Mouse (Mus musculus): ENCODE data around the gene Slc2a1. TPM values are rescaled to one million over a fixed set of nuclear protein-coding genes. Genes with fewer than 3 reads are reported as not detected.

The Slc2a1 gene
- polyA plus RNA-seq, 1 experiment from 2014 or later = 88.3 TPM

GRCm38 (mm10) chr4:119072941-119073451 lies 35.5 kb upstream of the Slc2a1 start:
- peak overlapping the region; percentile 43 for H3K9ac ChIP-seq (replicated peaks; ENCODE audit: low read depth, low read length)
- WGBS = 3% methylated on average over 28 of the region's 28 CpGs
- peaks cover 6% of the 10 kb centered on the region; the same call in 1 of the 2 replicates for H3K27me3 ChIP-seq (replicated peaks; ENCODE audit: control insufficient read depth, insufficient read depth, low read length)
- H3K27ac ChIP-seq (ENCODE audit: low read length) = no peak overlapping the region
- H3K4me2 ChIP-seq (ENCODE audit: low read length) = peak overlapping the region; percentile 50
- ATAC-seq = peak; percentile 59
- no peaks in the 10 kb centered on the region for H3K36me3 ChIP-seq (ENCODE audit: control insufficient read depth, insufficient read depth)
- peak overlapping the region; percentile 30 for H3K4me3 ChIP-seq (replicated peaks; ENCODE audit: low read length)
- H3K9me3 ChIP-seq (ENCODE audit: control insufficient read depth, low read length) = no peaks in the 10 kb centered on the region
- peaks cover 18% of the 10 kb centered on the region for H3K4me1 ChIP-seq (replicated peaks; ENCODE audit: control insufficient read depth, insufficient read depth, low read length)

DNA sequence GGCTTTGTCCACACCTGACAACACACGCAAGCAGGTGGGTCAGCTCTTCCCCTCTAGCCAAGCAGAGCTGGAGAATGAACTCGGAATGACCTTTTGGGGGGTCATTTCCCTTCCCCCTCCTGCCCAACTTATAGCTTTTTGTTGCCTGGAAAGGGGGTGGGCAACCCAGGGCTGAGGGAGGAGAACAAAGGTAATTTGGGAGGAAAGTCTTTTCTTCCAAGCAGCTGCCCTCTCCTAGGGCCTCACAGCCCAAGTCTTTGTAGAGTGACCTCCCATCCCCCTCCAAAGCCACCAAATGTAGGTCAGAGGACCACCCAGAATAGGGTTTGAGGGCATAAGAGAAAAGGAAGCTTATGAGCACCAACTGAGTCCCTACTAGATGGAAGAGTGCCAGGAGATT lies 34.9 kb upstream of the Slc2a1 start:
- no peak for ATAC-seq
- H3K27me3 ChIP-seq (replicated peaks; ENCODE audit: control insufficient read depth, insufficient read depth, low read length) = peaks cover 6% of the 10 kb centered on the region; the same call in 1 of the 2 replicates

DNA sequence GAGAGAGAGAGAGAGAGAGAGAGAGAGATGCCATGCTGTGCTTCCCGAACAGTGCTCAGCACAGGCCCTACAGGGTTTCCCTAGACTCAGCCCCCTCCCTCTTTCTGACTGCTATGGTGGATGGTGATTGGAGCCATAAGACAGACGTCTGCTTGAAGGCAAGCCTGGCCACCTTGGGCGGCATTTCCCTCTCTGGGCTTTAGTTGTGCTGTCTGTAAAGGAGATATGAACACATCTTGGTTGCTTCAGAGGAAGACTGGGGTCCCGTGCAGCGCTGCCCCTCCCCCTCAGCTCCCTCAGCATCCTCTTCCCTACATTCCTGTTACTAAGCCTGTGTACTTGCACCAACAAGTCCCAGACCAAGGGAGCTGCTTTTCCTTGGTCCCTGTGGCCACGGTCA lies 33.9 kb upstream of the Slc2a1 start:
- no peak for ATAC-seq

More for the DNA sequence above, 34.9 kb upstream of the Slc2a1 start:
- Histone ChIP-seq H3K9ac (replicated peaks; ENCODE audit: low read depth, low read length) (no peak overlapping the region), H3K9me3 (ENCODE audit: control insufficient read depth, low read length) (no peaks in the 10 kb centered on the region), H3K27ac (ENCODE audit: low read length) (no peak overlapping the region), H3K4me3 (replicated peaks; ENCODE audit: low read length) (no peak overlapping the region), H3K4me1 (replicated peaks; ENCODE audit: control insufficient read depth, insufficient read depth, low read length) (peaks cover 18% of the 10 kb centered on the region), H3K4me2 (ENCODE audit: low read length) (no peak overlapping the region), H3K36me3 (ENCODE audit: control insufficient read depth, insufficient read depth) (no peaks in the 10 kb centered on the region)
- 29% methylated on average over 2 of the region's 2 CpGs for WGBS

DNA sequence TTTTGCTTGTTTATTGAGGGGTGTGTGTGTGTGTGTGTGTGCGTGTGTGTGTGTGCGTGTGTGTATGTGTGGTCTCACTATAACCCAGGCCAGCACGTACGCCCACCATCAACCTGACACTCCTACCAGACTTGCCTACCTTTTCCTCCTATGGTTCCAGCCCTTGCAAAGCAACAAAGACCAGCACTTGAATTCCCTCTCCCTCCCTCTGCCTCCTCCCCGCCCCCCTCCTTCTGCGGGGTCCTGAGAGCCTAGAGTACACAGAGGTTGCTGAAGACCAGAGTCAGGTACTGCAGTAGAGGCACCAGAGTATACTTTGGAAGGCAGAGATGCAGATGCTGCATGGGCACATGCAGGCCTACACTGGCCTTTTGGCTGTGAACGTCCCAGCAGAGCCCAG lies 33.2 kb upstream of the Slc2a1 start:
- no peaks in the 10 kb centered on the region for H3K36me3 ChIP-seq (ENCODE audit: control insufficient read depth, insufficient read depth)
- no peak for ATAC-seq
- no peak overlapping the region for H3K4me3 ChIP-seq (replicated peaks; ENCODE audit: low read length)
- no peak overlapping the region for H3K9ac ChIP-seq (replicated peaks; ENCODE audit: low read depth, low read length)
- H3K4me2 ChIP-seq (ENCODE audit: low read length) = no peak overlapping the region
- no peak overlapping the region for H3K27ac ChIP-seq (ENCODE audit: low read length)
- peaks cover 18% of the 10 kb centered on the region for H3K4me1 ChIP-seq (replicated peaks; ENCODE audit: control insufficient read depth, insufficient read depth, low read length)
- WGBS = 45% methylated on average over 7 of the region's 7 CpGs
- H3K27me3 ChIP-seq (replicated peaks; ENCODE audit: control insufficient read depth, insufficient read depth, low read length) = peaks cover 6% of the 10 kb centered on the region; the same call in 1 of the 2 replicates
- no peaks in the 10 kb centered on the region for H3K9me3 ChIP-seq (ENCODE audit: control insufficient read depth, low read length)

More for the DNA sequence above, 33.9 kb upstream of the Slc2a1 start:
- H3K4me3 ChIP-seq (replicated peaks; ENCODE audit: low read length) = no peak overlapping the region
- no peaks in the 10 kb centered on the region for H3K9me3 ChIP-seq (ENCODE audit: control insufficient read depth, low read length)
- H3K4me2 ChIP-seq (ENCODE audit: low read length) = no peak overlapping the region
- peaks cover 18% of the 10 kb centered on the region for H3K4me1 ChIP-seq (replicated peaks; ENCODE audit: control insufficient read depth, insufficient read depth, low read length)
- no peak overlapping the region for H3K9ac ChIP-seq (replicated peaks; ENCODE audit: low read depth, low read length)
- no peak overlapping the region for H3K27ac ChIP-seq (ENCODE audit: low read length)
- no peaks in the 10 kb centered on the region for H3K36me3 ChIP-seq (ENCODE audit: control insufficient read depth, insufficient read depth)
- H3K27me3 ChIP-seq (replicated peaks; ENCODE audit: control insufficient read depth, insufficient read depth, low read length) = peaks cover 6% of the 10 kb centered on the region; the same call in 1 of the 2 replicates
- 13% methylated on average over 6 of the region's 6 CpGs for WGBS

GRCm38 (mm10) chr4:119076336-119076735 lies 32.2 kb upstream of the Slc2a1 start:
- H3K27me3 ChIP-seq (replicated peaks; ENCODE audit: control insufficient read depth, insufficient read depth, low read length) = peaks cover 6% of the 10 kb centered on the region; the same call in 1 of the 2 replicates
- no peaks in the 10 kb centered on the region for H3K9me3 ChIP-seq (ENCODE audit: control insufficient read depth, low read length)
- no peak overlapping the region for H3K4me2 ChIP-seq (ENCODE audit: low read length)
- H3K9ac ChIP-seq (replicated peaks; ENCODE audit: low read depth, low read length) = no peak overlapping the region
- no peak overlapping the region for H3K4me3 ChIP-seq (replicated peaks; ENCODE audit: low read length)
- WGBS = 84% methylated on average over 11 of the region's 11 CpGs
- ATAC-seq = no peak
- H3K36me3 ChIP-seq (ENCODE audit: control insufficient read depth, insufficient read depth) = no peaks in the 10 kb centered on the region
- no peak overlapping the region for H3K27ac ChIP-seq (ENCODE audit: low read length)
- peaks cover 13% of the 10 kb centered on the region for H3K4me1 ChIP-seq (replicated peaks; ENCODE audit: control insufficient read depth, insufficient read depth, low read length)

- peaks cover 8% of the 10 kb centered on the region for H3K4me1 ChIP-seq (replicated peaks; ENCODE audit: control insufficient read depth, insufficient read depth, low read length)
- H3K9me3 ChIP-seq (ENCODE audit: control insufficient read depth, low read length) = no peaks in the 10 kb centered on the region
- H3K27ac ChIP-seq (ENCODE audit: low read length) = no peak overlapping the region
- no peaks in the 10 kb centered on the region for H3K36me3 ChIP-seq (ENCODE audit: control insufficient read depth, insufficient read depth)
- no peak overlapping the region for H3K9ac ChIP-seq (replicated peaks; ENCODE audit: low read depth, low read length)
- peak; percentile 50; the same call in 1 of the 2 replicates for ATAC-seq
- H3K4me2 ChIP-seq (ENCODE audit: low read length) = no peak overlapping the region
- 45% methylated on average over 13 of the region's 13 CpGs for WGBS
- no peak overlapping the region for H3K4me3 ChIP-seq (replicated peaks; ENCODE audit: low read length)
- peaks cover 4% of the 10 kb centered on the region; the same call in 1 of the 2 replicates for H3K27me3 ChIP-seq (replicated peaks; ENCODE audit: control insufficient read depth, insufficient read depth, low read length)
These were observed 31.3 kb upstream of the Slc2a1 start for GRCm38 (mm10) chr4:119077084-119077682.

- no peak for ATAC-seq
- H3K4me2 ChIP-seq (ENCODE audit: low read length) = no peak overlapping the region
- no peaks in the 10 kb centered on the region for H3K27me3 ChIP-seq (replicated peaks; ENCODE audit: control insufficient read depth, insufficient read depth, low read length)
- no peaks in the 10 kb centered on the region for H3K36me3 ChIP-seq (ENCODE audit: control insufficient read depth, insufficient read depth)
- peaks cover 5% of the 10 kb centered on the region for H3K4me1 ChIP-seq (replicated peaks; ENCODE audit: control insufficient read depth, insufficient read depth, low read length)
- H3K9me3 ChIP-seq (ENCODE audit: control insufficient read depth, low read length) = no peaks in the 10 kb centered on the region
- WGBS = 91% methylated on average over 6 of the region's 6 CpGs
- H3K9ac ChIP-seq (replicated peaks; ENCODE audit: low read depth, low read length) = no peak overlapping the region
- no peak overlapping the region for H3K4me3 ChIP-seq (replicated peaks; ENCODE audit: low read length)
- no peak overlapping the region for H3K27ac ChIP-seq (ENCODE audit: low read length)
These were observed 28.6 kb upstream of the Slc2a1 start for GRCm38 (mm10) chr4:119079928-119080327.

- ATAC-seq = peak; percentile 59; the same call in 1 of the 2 replicates
- Histone ChIP-seq H3K27me3 (replicated peaks; ENCODE audit: control insufficient read depth, insufficient read depth, low read length) (no peaks in the 10 kb centered on the region), H3K4me2 (ENCODE audit: low read length) (no peak overlapping the region), H3K4me1 (replicated peaks; ENCODE audit: control insufficient read depth, insufficient read depth, low read length) (peaks cover 3% of the 10 kb centered on the region), H3K9ac (replicated peaks; ENCODE audit: low read depth, low read length) (no peak overlapping the region), H3K4me3 (replicated peaks; ENCODE audit: low read length) (no peak overlapping the region), H3K27ac (ENCODE audit: low read length) (0 out of 2 replicates have a peak overlapping the region, but pooled peaks have one; percentile 23), H3K9me3 (ENCODE audit: control insufficient read depth, low read length) (no peaks in the 10 kb centered on the region), H3K36me3 (ENCODE audit: control insufficient read depth, insufficient read depth) (no peaks in the 10 kb centered on the region)
- 42% methylated on average over 3 of the region's 3 CpGs for WGBS
These were observed 25.7 kb upstream of the Slc2a1 start for GRCm38 (mm10) chr4:119082740-119083231.

DNA sequence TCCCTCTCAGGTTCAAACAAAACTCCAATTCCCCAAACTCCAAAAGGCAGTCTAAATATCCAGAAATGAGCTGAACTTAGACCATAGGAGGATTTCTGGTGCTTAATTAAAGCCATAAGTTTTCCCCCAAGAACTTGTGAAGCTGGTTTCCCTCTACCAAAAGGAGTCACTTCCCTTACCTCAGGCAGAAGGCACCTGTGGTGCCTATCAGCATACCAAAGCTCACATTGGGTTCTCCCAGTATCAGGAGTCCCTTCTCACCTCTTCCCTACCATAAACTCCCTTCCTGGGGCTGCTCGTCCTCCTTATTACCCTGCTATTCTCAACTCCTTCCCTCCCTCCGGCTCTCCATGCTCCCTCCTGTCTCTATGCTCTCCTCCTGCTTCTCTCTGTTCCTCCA lies 20.1 kb upstream of the Slc2a1 start:
- Histone ChIP-seq H3K4me2 (ENCODE audit: low read length) (no peak overlapping the region), H3K36me3 (ENCODE audit: control insufficient read depth, insufficient read depth) (no peaks in the 10 kb centered on the region), H3K9ac (replicated peaks; ENCODE audit: low read depth, low read length) (no peak overlapping the region), H3K4me3 (replicated peaks; ENCODE audit: low read length) (no peak overlapping the region), H3K4me1 (replicated peaks; ENCODE audit: control insufficient read depth, insufficient read depth, low read length) (no peaks in the 10 kb centered on the region), H3K27ac (ENCODE audit: low read length) (no peak overlapping the region), H3K9me3 (ENCODE audit: control insufficient read depth, low read length) (no peaks in the 10 kb centered on the region), H3K27me3 (replicated peaks; ENCODE audit: control insufficient read depth, insufficient read depth, low read length) (no peaks in the 10 kb centered on the region)
- WGBS = 67% methylated on average over 2 of the region's 2 CpGs
- no peak for ATAC-seq
